Mouse (Mus musculus) cerebral cortex, adult 2 months (tissue): ENCODE measurements around the gene Srrm3.

Experiments
- WGBS: fragments of 180-500 bp; shearing (Covaris S2); methylation state at CpG from one replicate; pipeline ENCODE4 v1.1.7; 2018; 5-methylcytosine and 5-hydroxymethylcytosine counted together

Srrm3 gene

GRCm38 (mm10) chr5:135806555-135807262, at the start of gene Srrm3:
Gene Srrm3 (plus strand): TSS chr5:135806890.
- 2% methylated on average over 29 of the region's 29 CpGs for WGBS

- 84% methylated on average over 3 of the region's 3 CpGs for WGBS
Measured at GRCm38 (mm10) chr5:135761881-135762280, 44.8 kb upstream of the Srrm3 start.

- WGBS: 2% methylated on average over 7 of the region's 7 CpGs
Measured at GRCm38 (mm10) chr5:135763526-135763925, 43.2 kb upstream of the Srrm3 start.

GRCm38 (mm10) chr5:135764971-135765370, 41.7 kb upstream of the Srrm3 start:
- 63% methylated on average over 3 of the region's 3 CpGs for WGBS

- 63% methylated on average over 3 of the region's 3 CpGs for WGBS
Measured at GRCm38 (mm10) chr5:135772519-135772918, 34.2 kb upstream of the Srrm3 start.

- 92% methylated on average over 4 of the region's 4 CpGs for WGBS
Measured at GRCm38 (mm10) chr5:135776546-135776945, 30.1 kb upstream of the Srrm3 start.

- WGBS: under 1% methylated on average over 45 of the region's 45 CpGs
Measured at GRCm38 (mm10) chr5:135777796-135778470, 28.8 kb upstream of the Srrm3 start, which contains the start of gene Styxl1. Gene Styxl1 (minus strand): TSS chr5:135778385.

GRCm38 (mm10) chr5:135778471-135779445, 27.9 kb upstream of the Srrm3 start, which contains the start of gene Mdh2:
Gene Mdh2 (plus strand): TSS chr5:135778480.
- 1% methylated on average over 70 of the region's 70 CpGs for WGBS

- 68% methylated on average over 8 of the region's 8 CpGs for WGBS
Measured at GRCm38 (mm10) chr5:135780331-135780730, 26.4 kb upstream of the Srrm3 start.

- 64% methylated on average over 4 of the region's 4 CpGs for WGBS
Measured at GRCm38 (mm10) chr5:135782901-135783300, 23.8 kb upstream of the Srrm3 start.

GRCm38 (mm10) chr5:135793996-135794858, 12.5 kb upstream of the Srrm3 start:
- 11% methylated on average over 20 of the region's 20 CpGs for WGBS

GRCm38 (mm10) chr5:135794859-135795181, 11.9 kb upstream of the Srrm3 start:
- 9% methylated on average over 5 of the region's 5 CpGs for WGBS

- WGBS: 47% methylated on average over 4 of the region's 4 CpGs
Measured at GRCm38 (mm10) chr5:135799746-135800145, 6.9 kb upstream of the Srrm3 start.

GRCm38 (mm10) chr5:135800927-135801326, 5.8 kb upstream of the Srrm3 start:
- WGBS: 11% methylated on average over 6 of the region's 6 CpGs

- 77% methylated on average over 8 of the region's 8 CpGs for WGBS
Measured at GRCm38 (mm10) chr5:135802641-135803040, 4.0 kb upstream of the Srrm3 start.

- WGBS: 75% methylated on average over 4 of the region's 4 CpGs
Measured at GRCm38 (mm10) chr5:135803135-135803534, 3.6 kb upstream of the Srrm3 start.

GRCm38 (mm10) chr5:135803676-135804075, 3.0 kb upstream of the Srrm3 start:
- 77% methylated on average over 4 of the region's 4 CpGs for WGBS

- WGBS: 78% methylated on average over 2 of the region's 2 CpGs
Measured at GRCm38 (mm10) chr5:135804735-135805134, 2.0 kb upstream of the Srrm3 start.

- 21% methylated on average over 3 of the region's 3 CpGs for WGBS
Measured at GRCm38 (mm10) chr5:135807263-135807637, 560 bp downstream of the Srrm3 start.

GRCm38 (mm10) chr5:135812991-135813390, 6.3 kb downstream of the Srrm3 start:
- 25% methylated on average over 5 of the region's 5 CpGs for WGBS

- WGBS: 37% methylated on average over 7 of the region's 7 CpGs
Measured at GRCm38 (mm10) chr5:135818491-135818890, 11.8 kb downstream of the Srrm3 start.
